Mouse (Mus musculus): ENCODE measurements around the gene Tmem177. TPM values are rescaled to one million over a fixed set of nuclear protein-coding genes. Genes with fewer than 3 reads are reported as not detected.

The Tmem177 gene
- polyA plus RNA-seq, 1 experiment from 2014 or later = 7.0 TPM

- Histone ChIP-seq H3K9me3 (no peaks in the 10 kb centered on the region), H3K4me2 (no peak overlapping the region)
These were observed 28.7 kb downstream of the Tmem177 start for GRCm38 (mm10) chr1:119884272-119884671.

GRCm38 (mm10) chr1:119878909-119879308 lies 34.1 kb downstream of the Tmem177 start:
- H3K36me3 ChIP-seq = no peaks in the 10 kb centered on the region
- no peaks in the 10 kb centered on the region for H3K9me3 ChIP-seq
- no peak overlapping the region for H3K27ac ChIP-seq
- ATAC-seq (ENCODE audit: insufficient number of reproducible peaks, low FRiP score, low TSS enrichment, low read depth) = no peak
- H3K9ac ChIP-seq = no peak overlapping the region
- 61% methylated on average over 7 of the region's 7 CpGs for whole genome bisulfite sequencing
- H3K4me1 ChIP-seq = 0 out of 2 replicates have a peak, but pooled peaks cover 3% of the 10 kb centered on the region
- no peak overlapping the region for H3K4me3 ChIP-seq
- no peak overlapping the region for H3K4me2 ChIP-seq
- no peaks in the 10 kb centered on the region for H3K27me3 ChIP-seq

More at GRCm38 (mm10) chr1:119884272-119884671, 28.7 kb downstream of the Tmem177 start:
- Histone ChIP-seq H3K27me3 (no peaks in the 10 kb centered on the region), H3K9ac (no peak overlapping the region), H3K4me1 (peaks cover 8% of the 10 kb centered on the region; the same call in 1 of the 2 replicates), H3K27ac (no peak overlapping the region), H3K36me3 (no peaks in the 10 kb centered on the region), H3K4me3 (no peak overlapping the region)
- no peak for ATAC-seq (ENCODE audit: insufficient number of reproducible peaks, low FRiP score, low TSS enrichment, low read depth)
- 81% methylated on average over 3 of the region's 3 CpGs for WGBS

GRCm38 (mm10) chr1:119877469-119877868 lies 35.5 kb downstream of the Tmem177 start:
- H3K4me3 ChIP-seq = no peak overlapping the region
- ATAC-seq (ENCODE audit: insufficient number of reproducible peaks, low FRiP score, low TSS enrichment, low read depth) = no peak
- no peak overlapping the region for H3K4me2 ChIP-seq
- no peaks in the 10 kb centered on the region for H3K9me3 ChIP-seq
- H3K36me3 ChIP-seq = no peaks in the 10 kb centered on the region
- H3K27me3 ChIP-seq = no peaks in the 10 kb centered on the region
- no peak overlapping the region for H3K27ac ChIP-seq
- H3K4me1 ChIP-seq = 0 out of 2 replicates have a peak, but pooled peaks cover 3% of the 10 kb centered on the region
- WGBS = 93% methylated on average over 4 of the region's 4 CpGs
- no peak overlapping the region for H3K9ac ChIP-seq

- Histone ChIP-seq H3K4me2 (no peak overlapping the region), H3K9me3 (no peaks in the 10 kb centered on the region), H3K36me3 (no peaks in the 10 kb centered on the region), H3K9ac (no peak overlapping the region), H3K27ac (no peak overlapping the region), H3K27me3 (no peaks in the 10 kb centered on the region), H3K4me1 (0 out of 2 replicates have a peak, but pooled peaks cover 3% of the 10 kb centered on the region), H3K4me3 (no peak overlapping the region)
- peak; percentile 24; the same call in 1 of the 2 replicates for ATAC-seq (ENCODE audit: insufficient number of reproducible peaks, low FRiP score, low TSS enrichment, low read depth)
- 69% methylated on average over 13 of the region's 13 CpGs for WGBS
These were observed 44.4 kb downstream of the Tmem177 start for GRCm38 (mm10) chr1:119868395-119869161.

- H3K27ac ChIP-seq = no peak overlapping the region
- no peak for ATAC-seq (ENCODE audit: insufficient number of reproducible peaks, low FRiP score, low TSS enrichment, low read depth)
- H3K4me1 ChIP-seq = 0 out of 2 replicates have a peak, but pooled peaks cover 3% of the 10 kb centered on the region
- H3K27me3 ChIP-seq = no peaks in the 10 kb centered on the region
- no peaks in the 10 kb centered on the region for H3K36me3 ChIP-seq
- H3K4me2 ChIP-seq = no peak overlapping the region
- H3K4me3 ChIP-seq = no peak overlapping the region
- no peak overlapping the region for H3K9ac ChIP-seq
- H3K9me3 ChIP-seq = no peaks in the 10 kb centered on the region
- 72% methylated on average over 2 of the region's 2 CpGs for WGBS
These were observed 45.7 kb downstream of the Tmem177 start for GRCm38 (mm10) chr1:119867300-119867699.

- H3K27ac ChIP-seq = no peak overlapping the region
- no peak overlapping the region for H3K9ac ChIP-seq
- WGBS = 78% methylated on average over 6 of the region's 6 CpGs
- H3K36me3 ChIP-seq = no peaks in the 10 kb centered on the region
- ATAC-seq (ENCODE audit: insufficient number of reproducible peaks, low FRiP score, low TSS enrichment, low read depth) = no peak
- H3K4me2 ChIP-seq = no peak overlapping the region
- H3K4me1 ChIP-seq = 0 out of 2 replicates have a peak, but pooled peaks cover 3% of the 10 kb centered on the region
- no peaks in the 10 kb centered on the region for H3K9me3 ChIP-seq
- no peak overlapping the region for H3K4me3 ChIP-seq
- H3K27me3 ChIP-seq = no peaks in the 10 kb centered on the region
These were observed 47.7 kb downstream of the Tmem177 start for GRCm38 (mm10) chr1:119865311-119865710.

GRCm38 (mm10) chr1:119863507-119864296 lies 49.3 kb downstream of the Tmem177 start:
- Histone ChIP-seq H3K4me3 (no peak overlapping the region), H3K9me3 (no peaks in the 10 kb centered on the region), H3K4me2 (no peak overlapping the region), H3K4me1 (0 out of 2 replicates have a peak, but pooled peaks cover 2% of the 10 kb centered on the region), H3K27ac (no peak overlapping the region), H3K27me3 (no peaks in the 10 kb centered on the region), H3K9ac (no peak overlapping the region), H3K36me3 (no peaks in the 10 kb centered on the region)
- no peak for ATAC-seq (ENCODE audit: insufficient number of reproducible peaks, low FRiP score, low TSS enrichment, low read depth)
- WGBS = 68% methylated on average over 7 of the region's 7 CpGs

GRCm38 (mm10) chr1:119859566-119859965 lies 53.4 kb downstream of the Tmem177 start:
- no peak overlapping the region for H3K4me3 ChIP-seq
- H3K9ac ChIP-seq = no peak overlapping the region
- H3K36me3 ChIP-seq = no peaks in the 10 kb centered on the region
- no peaks in the 10 kb centered on the region for H3K9me3 ChIP-seq
- no peak overlapping the region for H3K4me2 ChIP-seq
- no peaks in the 10 kb centered on the region for H3K27me3 ChIP-seq
- no peak for ATAC-seq (ENCODE audit: insufficient number of reproducible peaks, low FRiP score, low TSS enrichment, low read depth)
- H3K27ac ChIP-seq = no peak overlapping the region
- 80% methylated on average over 5 of the region's 5 CpGs for WGBS
- no peaks in the 10 kb centered on the region for H3K4me1 ChIP-seq

Other genes with a start within 250 kb of the Tmem177 start
- gene Ptpn4, start 75.6 kb downstream of the Tmem177 start, polyA plus RNA-seq (2015; fragmentation: Nextera tagmentation; extraction: Ambion mirVana) = 4.3 and 4.4 TPM in 2 replicates
- gene Cfap221, start 84.0 kb upstream of the Tmem177 start, polyA plus RNA-seq (2015; fragmentation: Nextera tagmentation; extraction: Ambion mirVana) = not detected in 2 replicates
- 0.26 TPM in 1 of 2 replicates, not detected in the other for gene Sctr, start 93.7 kb upstream of the Tmem177 start, polyA plus RNA-seq (2015; fragmentation: Nextera tagmentation; extraction: Ambion mirVana)
- gene Tmem37, start 160.9 kb upstream of the Tmem177 start, polyA plus RNA-seq (2015; fragmentation: Nextera tagmentation; extraction: Ambion mirVana) = 7.6 and 9.4 TPM in 2 replicates
- gene Dbi, start 207.9 kb upstream of the Tmem177 start, polyA plus RNA-seq (2015; fragmentation: Nextera tagmentation; extraction: Ambion mirVana) = 1,033 and 1,050 TPM in 2 replicates
- gene 3110009E18Rik, start 208.0 kb upstream of the Tmem177 start, polyA plus RNA-seq (2015; fragmentation: Nextera tagmentation; extraction: Ambion mirVana) = 15.1 and 17.4 TPM in 2 replicates